Mouse (Mus musculus): Measurements from ENCODE around the gene Atrip. TPM values are rescaled to one million over a fixed set of nuclear protein-coding genes. Genes with fewer than 3 reads are reported as not detected.

The Atrip gene
- 20.9 TPM for polyA plus RNA-seq (2017; shearing (Covaris generic))

DNA sequence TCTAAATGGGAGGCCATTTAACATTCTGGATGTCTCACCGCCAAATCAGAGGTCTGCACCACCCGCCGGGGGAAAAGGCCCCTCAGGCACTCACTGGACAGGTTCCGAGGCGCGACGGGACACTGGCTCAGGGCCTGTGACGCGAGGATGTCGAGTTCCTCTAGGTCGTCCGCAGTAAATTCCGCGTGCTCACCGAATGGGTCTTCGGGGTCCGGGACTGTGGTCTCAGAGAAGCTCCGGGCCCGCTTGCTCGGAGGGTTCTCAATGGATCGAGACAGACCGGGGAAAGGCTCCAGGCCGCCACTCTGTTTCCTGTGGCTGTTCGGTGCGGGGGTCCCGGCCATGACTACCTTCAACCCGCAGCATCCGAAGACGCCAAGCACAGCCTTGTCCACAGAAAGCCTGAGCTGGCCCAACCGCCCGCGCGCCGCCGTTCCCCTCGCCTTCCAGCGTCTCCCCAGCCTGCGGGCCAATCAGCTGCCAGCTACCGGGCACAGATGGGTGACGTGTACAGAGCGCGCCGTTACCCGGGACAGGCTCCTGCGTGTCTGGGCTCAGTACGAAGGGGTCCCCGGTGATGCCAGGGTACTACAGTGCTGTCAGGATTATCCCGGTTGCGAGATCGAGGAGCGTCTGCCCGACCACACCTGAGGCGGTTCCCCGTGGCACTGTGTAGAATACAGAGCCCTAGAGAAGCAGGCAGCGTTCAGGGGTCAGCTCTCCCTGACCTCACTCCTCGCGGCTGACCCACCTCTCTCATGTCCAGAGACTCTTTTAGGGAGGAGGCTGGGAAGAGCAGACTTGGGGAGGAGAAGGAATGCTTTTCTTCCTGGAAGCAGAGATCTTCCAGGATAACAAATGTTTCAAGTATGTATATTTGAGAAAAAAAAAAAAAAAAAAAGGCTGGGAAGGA lies at the start of gene Atrip:
Gene Atrip, minus strand, starts transcription at position 464 of the 913 bp plus-strand sequence.

DNA sequence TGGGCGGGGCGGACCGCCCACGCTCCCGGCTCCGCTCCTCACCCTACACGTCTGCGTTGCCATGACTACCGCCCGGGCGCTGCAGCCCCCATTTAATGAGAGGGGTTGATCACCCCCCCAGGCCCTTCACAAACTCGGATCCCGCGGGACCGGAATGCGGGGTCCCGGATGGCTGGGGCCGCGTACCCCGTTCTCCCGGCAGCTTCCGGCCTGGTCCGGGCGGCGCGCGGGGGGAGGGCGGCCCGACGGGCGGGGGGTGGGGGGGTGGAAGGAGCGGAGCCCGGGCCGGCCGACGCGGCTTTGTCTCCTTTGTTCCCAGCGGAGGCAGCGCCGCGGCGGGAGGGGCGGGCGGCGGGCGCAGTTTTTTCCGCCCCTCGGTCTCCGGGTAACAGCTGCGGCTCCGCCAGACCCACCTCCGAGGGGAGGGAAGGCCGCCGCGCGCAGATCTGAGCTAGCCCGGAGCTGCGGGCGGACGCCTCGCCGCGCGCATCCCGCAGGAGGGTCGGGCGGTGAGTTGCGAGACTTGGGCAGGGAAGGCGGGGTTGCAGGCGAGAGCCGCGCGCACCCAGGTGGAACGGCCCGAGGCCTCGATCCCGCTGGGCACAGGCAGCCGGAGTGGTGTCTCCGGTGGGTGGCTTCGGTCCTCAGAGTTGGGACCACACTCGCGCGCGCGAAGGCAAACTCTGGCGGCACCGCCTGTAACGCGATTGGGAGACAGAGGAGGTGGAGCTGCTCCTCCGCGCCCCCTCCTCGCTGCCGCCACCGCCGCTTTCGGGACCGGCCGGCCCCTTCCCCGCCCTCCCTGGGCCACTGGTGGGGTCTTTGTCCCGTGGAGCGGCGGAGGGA lies 21.4 kb upstream of the Atrip start, which contains the start of gene Plxnb1:
Gene Plxnb1, plus strand, starts transcription at position 253 of the 846 bp plus-strand sequence.

GRCm38 (mm10) chr9:109082124-109082800 lies 8.3 kb upstream of the Atrip start, which contains the start of the genes Ccdc51 and Tma7:
Gene Ccdc51, plus strand, starts transcription at chr9:109082493.
Gene Tma7, minus strand, starts transcription at chr9:109082587.

DNA sequence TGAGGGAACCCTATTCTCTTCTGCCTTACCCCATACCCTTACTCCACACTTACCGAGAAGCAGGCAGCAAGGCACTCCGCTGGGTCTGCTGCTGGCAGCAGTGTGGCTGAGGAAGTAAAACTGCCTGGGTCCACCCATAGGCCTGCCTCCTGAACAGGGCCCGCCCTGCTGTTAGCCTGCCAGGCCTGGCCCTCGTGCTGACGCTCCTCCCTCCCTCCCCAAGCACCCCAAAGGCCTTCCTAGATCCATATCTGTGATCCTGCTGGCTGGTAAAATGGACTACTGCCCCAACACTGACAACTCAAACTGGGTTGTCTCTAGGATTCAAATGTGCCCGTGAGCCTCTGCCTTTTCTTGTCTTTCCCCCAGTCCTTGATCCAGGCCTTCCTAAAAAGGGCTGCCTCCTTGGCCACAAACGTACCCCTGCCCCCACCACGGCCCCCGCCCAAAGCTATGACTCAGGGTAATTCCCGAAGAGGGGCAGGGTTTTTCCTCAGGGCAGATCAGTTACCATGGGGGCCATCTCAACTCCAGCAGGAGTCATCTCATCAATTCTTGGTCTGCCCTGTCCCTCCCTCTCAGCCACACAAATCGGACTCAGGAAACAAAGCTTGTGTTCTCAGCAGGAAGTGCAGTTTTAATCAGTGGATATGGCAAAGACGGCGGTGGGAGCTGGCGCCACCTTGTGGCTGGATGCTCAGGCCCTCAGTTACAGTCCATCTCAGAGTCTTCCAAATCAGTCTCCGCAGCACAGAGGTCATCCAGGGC lies 14.6 kb downstream of the Atrip start, which contains the start of gene Trex1:
Gene Trex1, minus strand, starts transcription at position 599 of the 768 bp plus-strand sequence.

DNA sequence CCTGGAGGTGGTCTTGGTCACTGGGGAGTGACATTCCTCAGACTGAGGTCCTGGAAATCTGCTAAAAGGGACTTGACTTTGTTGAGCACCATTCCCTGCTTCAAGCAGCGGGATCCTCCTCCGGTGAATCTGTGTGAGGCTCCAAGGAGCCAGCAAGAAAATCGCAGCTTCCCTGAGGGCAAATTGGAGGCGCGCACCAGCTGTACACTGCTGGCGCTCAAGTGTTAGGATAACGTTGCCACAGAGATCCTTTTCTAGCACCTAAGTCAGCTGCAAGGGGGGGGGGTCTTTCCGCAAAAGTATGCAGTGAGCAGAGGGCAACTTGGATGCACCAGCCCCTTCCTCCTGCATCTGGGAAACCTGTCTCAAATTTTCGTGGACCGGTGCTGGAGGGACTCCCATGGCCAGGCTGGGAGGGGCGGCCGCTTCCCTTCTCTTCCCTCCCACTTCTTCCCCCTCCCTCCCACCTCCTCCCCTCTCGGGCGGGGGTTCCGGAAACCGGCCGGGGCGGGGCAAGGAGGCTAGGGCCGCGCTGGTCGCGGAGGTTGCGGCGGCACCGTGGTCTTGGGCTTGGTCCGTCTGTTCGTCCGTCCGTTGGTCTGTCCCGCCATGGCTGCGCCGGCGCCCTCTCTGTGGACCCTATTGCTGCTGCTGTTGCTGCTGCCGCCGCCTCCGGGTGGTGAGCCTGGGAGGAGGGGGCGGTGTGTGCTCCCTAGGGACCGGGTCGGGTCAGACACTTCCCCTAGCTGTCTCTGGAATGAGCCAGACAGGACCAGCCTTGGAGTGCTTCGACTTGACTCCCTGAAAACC lies 35.6 kb downstream of the Atrip start, which contains the start of gene Shisa5:
Gene Shisa5, plus strand, starts transcription at position 480 of the 810 bp plus-strand sequence.

Other genes starting within 250 kb of the Atrip start
- 0.27 TPM for gene Celsr3, start 247.8 kb downstream of the Atrip start, polyA plus RNA-seq (2017; shearing (Covaris generic))
- gene Slc26a6, start 220.8 kb downstream of the Atrip start, polyA plus RNA-seq (2017; shearing (Covaris generic)): 12.1 TPM
- not detected for gene Tmem89, start 159.5 kb downstream of the Atrip start, polyA plus RNA-seq (2017; shearing (Covaris generic))
- gene Uqcrc1, start 137.5 kb downstream of the Atrip start, polyA plus RNA-seq (2017; shearing (Covaris generic)): 278 TPM
- gene Col7a1, start 120.5 kb downstream of the Atrip start, polyA plus RNA-seq (2017; shearing (Covaris generic)): 0.58 TPM
- gene Ucn2, start 88.1 kb downstream of the Atrip start, polyA plus RNA-seq (2017; shearing (Covaris generic)): not detected
- gene Pfkfb4, start 82.3 kb downstream of the Atrip start, polyA plus RNA-seq (2017; shearing (Covaris generic)): 9.0 TPM
- gene Shisa5, start 35.6 kb downstream of the Atrip start, polyA plus RNA-seq (2017; shearing (Covaris generic)): 3,039 TPM
- gene Trex1, start 14.4 kb downstream of the Atrip start, polyA plus RNA-seq (2017; shearing (Covaris generic)): 56.7 TPM
- 7.0 TPM for gene Ccdc51, start 8.4 kb upstream of the Atrip start, polyA plus RNA-seq (2017; shearing (Covaris generic))
- 407 TPM for gene Tma7, start 8.5 kb upstream of the Atrip start, polyA plus RNA-seq (2017; shearing (Covaris generic))
- gene Plxnb1, start 21.3 kb upstream of the Atrip start, polyA plus RNA-seq (2017; shearing (Covaris generic)): 1.4 TPM
- not detected for gene Fbxw21, start 87.9 kb upstream of the Atrip start, polyA plus RNA-seq (2017; shearing (Covaris generic))
- gene Fbxw13, start 121.9 kb upstream of the Atrip start, polyA plus RNA-seq (2017; shearing (Covaris generic)): not detected
- not detected for gene Fbxw20, start 160.6 kb upstream of the Atrip start, polyA plus RNA-seq (2017; shearing (Covaris generic))
- not detected for gene Fbxw14, start 213.6 kb upstream of the Atrip start, polyA plus RNA-seq (2017; shearing (Covaris generic))